Mouse (Mus musculus): ENCODE results near the gene Apln.

The Apln gene

GRCm38 (mm10) chrX:48016906-48017601, 17.6 kb downstream of the Apln start:
- DNase-seq = no peak

GRCm38 (mm10) chrX:48011656-48012055, 23.0 kb downstream of the Apln start:
- DNase-seq = no peak

- DNase-seq = no peak
These were observed 28.6 kb downstream of the Apln start for GRCm38 (mm10) chrX:48006062-48006461.

GRCm38 (mm10) chrX:48004786-48005185, 29.9 kb downstream of the Apln start:
- DNase-seq = no peak

GRCm38 (mm10) chrX:48001151-48001550, 33.5 kb downstream of the Apln start:
- DNase-seq = no peak

- no peak for DNase-seq
These were observed 36.2 kb downstream of the Apln start for GRCm38 (mm10) chrX:47998412-47998811.

GRCm38 (mm10) chrX:47992606-47993005, 42.0 kb downstream of the Apln start:
- peak; percentile 73 for DNase-seq

GRCm38 (mm10) chrX:47988024-47988423, 46.6 kb downstream of the Apln start:
- no peak for DNase-seq

GRCm38 (mm10) chrX:47985000-47985619, 49.5 kb downstream of the Apln start:
- DNase-seq = peak; percentile 52

GRCm38 (mm10) chrX:47977078-47977477, 57.6 kb downstream of the Apln start:
- no peak for DNase-seq

GRCm38 (mm10) chrX:47976551-47976950, 58.1 kb downstream of the Apln start:
- DNase-seq = no peak
